Mouse (Mus musculus) liver (tissue): ENCODE measurements around the gene Gjc1.

Experiments
- DNase-seq: peaks from one replicate; pipeline ENCODE4 v3.0.0-alpha.2; 2020; ENCODE audit warnings: mixed read lengths

The Gjc1 gene

DNA sequence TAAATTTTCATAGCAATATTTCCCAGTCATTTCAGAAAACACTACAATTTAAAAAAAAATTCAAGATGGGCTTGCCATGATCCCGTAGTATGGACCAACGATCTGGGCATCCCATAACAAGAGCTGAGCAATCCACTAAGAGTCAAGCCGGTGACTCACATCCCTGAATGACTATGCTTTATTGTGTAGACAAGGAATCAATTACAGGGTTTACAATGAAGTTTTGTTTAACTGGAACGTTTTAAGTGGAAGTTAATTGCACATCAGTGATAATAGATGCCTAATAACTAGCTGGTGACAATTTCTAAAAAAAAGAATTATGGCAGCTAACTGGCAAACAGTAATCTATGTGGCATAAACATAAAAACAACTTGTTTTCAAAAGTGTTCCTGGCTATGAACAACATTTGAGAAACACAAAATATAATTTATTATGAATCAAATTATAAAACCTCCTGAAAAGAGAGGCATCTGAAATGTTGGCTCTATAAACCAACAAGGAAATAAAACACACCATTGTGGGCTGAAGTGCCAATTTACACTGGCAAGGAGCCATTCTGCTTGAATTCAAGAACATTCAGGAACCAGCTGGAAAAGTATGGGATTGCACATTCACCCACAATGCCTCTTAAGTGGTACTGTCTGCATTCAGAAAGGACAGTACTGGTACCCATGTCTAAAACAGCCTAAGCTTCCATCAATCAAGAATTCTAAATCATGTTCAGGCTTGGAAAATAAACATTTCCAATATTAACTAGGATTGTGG, 8.6 kb downstream of the Gjc1 start:
- DNase-seq: no peak

DNA sequence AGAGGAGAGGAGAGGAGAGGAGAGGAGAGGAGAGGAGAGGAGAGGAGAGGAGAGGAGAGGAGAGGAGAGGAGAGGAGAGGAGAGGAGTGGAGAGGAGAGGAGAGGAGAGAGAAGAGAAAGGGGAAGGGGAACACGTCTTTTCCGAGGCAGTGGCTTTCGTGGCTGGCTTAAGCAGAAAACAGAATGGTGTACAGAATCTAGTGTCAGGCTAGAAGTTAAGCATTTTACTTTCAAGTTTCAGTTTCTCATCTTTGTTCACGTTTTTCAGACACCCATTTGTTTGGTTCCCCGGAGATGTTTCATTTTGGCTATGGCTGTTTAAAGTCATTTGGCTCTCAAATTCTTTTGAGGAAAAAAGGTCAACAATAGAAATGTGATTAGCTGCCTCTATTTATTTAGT, 11.3 kb downstream of the Gjc1 start:
- DNase-seq: no peak

DNA sequence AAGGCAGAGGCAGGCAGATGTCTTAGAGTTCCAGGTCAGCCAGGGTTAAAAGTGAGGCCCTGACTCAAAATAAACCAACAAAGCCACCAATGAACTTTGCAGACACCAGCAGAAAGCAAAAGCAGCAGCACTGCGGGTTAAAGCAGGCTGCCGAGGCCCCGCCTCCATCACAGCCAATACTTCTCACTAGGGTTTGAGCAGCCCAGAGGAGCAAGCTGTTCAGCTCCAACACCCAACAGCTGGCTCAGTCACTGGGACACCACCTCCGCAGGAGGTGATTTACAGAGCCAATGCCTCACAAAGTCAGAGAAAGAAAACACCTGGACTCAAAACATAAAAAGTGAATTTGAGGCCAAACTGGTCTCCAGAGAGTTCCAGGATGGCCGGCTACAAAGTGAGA, 16.0 kb downstream of the Gjc1 start:
- no peak for DNase-seq

DNA sequence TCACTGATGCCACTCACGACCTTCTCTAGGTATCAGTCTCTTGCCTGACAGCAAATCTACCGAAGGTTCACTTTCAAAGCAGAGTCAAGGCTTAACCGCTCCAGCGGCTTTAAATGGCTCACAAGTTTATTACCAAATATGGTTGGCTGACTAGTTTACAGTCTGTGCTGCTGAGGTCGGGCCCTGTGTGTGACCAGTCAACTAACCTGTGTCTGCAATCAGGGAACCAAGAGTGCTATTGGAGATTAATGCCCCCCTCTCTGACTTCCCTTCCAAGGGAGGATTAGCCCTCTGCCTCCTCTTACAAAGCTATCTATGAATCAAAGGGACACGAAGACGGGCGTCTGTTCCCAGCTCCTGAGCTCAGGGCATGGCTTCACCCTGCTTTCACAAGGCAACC, 25.3 kb downstream of the Gjc1 start:
- no peak for DNase-seq

DNA sequence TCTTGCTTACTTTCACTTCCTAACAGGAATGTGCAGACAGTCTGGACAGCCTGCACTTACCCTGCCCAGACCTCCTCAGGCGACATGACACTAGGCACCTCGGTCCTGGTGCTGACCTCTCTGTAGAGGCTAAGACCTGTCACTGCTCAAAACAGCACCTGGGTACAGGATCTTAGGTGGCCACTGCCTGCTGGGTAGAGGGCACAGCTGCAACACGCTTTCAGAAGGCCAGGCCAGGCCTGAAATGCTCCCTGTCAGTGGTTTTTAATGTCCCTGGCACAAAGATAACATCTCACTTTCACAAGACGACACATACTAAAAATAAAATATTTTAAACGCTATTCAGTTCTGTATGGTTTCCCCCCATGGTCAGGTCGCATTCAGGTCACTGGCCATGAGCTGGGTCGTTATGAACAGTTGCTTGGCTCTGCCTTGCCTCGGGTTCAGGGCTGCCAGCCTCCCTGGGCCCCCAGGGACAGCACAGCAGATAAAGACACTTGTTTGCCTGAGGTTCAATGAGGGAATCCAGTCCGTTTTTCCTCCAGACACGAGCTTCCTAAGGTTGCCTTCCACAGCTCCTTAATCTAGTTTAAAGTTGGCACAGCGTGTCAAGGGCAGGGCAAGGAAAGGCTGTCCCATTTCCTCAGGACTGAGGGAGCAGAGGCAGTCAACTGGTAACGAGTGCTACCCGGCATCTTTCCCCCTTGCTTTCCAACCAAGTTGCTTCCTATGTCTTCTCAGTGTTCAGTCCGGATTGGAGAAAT, 27.6 kb downstream of the Gjc1 start:
- no peak for DNase-seq

DNA sequence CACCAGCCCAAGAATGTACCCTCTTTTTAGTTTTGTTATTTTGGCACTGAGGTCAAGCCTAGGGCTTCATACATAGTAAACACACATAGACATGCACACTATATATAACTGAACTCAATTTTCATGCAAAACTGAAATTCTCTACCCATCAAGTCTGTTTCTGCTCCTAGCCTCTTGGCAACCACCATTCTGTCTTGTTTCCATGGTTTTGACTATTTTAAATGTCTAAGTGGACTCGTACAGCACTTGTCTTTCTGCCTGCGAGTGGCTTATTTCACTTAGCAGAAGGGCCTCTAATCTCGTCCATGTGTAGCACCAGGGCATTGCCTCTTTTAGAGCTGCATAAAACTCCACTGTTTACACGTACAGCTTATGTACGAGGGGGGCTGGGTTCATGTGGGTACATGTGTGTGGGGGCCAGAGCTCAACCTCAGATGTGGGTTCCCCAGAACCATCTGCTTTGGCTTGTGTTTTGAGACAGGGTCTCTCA, 31.8 kb downstream of the Gjc1 start:
- DNase-seq: no peak

DNA sequence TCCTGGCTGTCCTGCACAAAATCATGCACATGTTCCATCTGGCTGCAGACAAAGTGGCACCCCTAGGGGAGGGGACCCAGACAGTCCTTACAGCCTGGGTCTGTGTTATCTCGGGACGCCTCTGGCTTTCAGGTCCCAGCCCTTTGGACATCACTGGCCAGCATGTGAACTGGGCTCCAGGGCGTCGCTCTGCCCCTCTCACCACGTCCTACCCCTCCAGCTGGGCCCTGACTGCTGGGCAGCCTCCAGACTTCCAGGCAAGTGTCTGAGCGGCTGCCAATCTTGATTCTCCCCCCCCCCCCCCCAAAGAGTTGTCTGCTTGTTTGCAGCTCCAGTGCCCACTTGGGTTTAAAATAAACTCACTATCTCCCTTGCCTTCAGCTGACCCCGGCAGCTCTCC, 36.1 kb downstream of the Gjc1 start:
- DNase-seq: no peak

DNA sequence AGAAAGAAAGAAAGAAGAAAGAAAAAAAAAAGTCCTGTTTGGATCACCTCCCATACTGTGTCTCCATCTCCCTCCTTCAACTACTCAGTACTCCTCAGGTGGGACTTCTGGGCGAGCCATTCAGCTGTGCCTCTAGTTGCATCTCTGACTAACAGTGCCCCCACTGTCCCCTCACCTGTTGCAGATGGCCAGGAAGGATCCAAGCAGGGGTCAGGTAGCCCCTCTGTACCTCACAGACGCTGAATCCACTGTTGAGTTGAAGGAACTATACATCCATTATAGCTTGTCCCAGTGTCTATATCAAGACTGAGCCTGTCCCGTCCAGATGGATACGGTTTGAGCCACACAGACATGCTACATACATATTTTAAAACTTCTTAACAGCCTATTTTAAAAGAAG, 38.0 kb downstream of the Gjc1 start:
- DNase-seq: no peak

DNA sequence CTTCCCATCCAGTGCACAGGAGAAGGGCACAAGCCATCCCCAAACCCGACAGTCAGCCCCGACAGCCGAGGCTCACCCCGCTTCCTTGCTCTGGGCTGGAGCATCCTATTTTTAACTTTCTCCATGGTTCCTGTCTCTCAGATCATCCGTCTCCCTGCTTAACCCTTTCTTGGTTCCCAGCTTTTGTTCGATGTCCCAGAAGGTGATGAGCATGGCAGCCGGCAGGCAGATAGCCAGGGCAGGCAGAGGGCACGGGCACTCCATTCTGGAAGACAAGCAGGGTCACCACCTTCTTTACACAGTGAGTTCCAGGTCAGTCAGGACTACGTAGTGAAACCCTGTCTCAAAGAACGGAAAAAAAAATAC, 38.5 kb downstream of the Gjc1 start:
- no peak for DNase-seq

DNA sequence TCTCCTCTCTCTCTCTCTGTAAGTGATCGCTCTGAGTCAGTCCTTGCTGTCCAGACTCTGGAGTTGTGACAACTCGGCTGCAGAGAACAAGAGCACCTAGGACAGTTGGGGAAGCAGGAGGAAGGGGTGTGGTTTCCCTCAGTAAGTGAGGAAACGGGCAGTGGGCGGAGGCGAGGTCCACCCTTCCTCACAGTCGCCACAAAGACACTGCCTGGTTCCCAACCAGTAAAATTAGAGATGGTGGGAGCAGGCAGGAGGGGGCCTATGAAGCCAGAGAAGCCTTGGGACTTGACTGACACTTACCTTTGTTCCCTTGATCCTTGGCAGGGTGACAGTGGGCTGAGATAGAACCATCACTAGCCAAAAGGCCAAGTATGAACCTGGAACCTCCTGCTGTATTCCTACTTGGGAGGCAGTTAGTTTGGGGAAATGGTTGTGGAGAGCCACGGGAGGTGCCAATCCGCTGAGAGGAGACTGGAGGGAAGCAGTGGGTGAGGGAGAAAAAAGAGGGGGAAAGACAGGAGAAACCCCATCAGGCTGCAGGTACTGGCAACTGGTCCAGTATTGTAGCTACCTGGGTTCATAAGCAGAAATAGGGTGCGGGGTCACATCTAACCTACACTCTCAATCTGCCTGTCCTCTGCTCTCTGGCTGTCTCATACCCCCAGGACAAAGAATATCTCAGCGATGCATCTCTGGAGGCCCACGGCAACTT, 39.1 kb downstream of the Gjc1 start:
- no peak for DNase-seq

DNA sequence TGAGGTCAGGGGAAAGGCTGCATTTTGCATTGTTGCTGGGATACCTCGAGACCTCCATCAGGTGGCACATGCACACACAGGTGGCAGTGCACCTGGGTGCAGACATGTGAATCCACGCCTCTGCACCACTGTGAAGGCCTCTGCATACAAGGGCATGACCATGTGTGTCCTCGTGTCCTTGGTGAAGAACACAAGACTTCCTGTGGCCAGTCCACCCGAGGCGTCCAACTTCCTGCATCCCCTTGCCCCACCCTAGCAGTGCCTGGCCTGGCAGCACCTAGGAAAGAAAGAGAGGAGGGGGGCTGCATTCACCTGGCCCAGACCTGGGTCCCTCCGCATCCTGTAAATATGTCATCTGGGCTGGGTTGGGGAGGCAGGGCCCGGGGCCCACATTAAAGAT, 39.7 kb downstream of the Gjc1 start:
- no peak for DNase-seq

DNA sequence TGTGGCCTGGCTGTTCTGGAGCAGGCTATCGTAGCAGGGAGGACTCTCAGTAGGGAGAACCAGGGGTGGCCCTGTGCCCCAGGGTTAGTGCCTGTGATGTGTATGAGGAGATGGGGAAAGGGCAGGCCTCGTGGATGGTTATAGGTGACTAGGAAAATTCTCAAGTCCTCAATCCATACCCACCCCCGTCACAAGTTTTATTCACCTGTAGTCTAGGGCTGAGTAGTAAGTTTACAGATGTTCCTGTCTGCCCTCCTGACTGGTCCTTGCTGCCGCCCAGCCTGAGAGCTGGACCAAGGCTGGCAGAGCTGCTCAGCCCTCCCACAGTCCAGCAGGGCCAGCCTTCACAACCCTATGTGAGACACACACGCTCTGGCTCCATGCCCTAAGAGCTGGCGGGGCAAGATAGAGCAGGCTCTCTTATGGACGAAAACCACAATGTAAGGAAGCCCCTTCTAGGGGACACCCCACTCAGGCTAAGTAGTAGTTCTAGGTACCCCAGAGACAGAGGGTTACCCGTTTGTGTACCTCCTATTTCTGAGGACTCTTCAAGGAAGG, 40.3 kb downstream of the Gjc1 start:
- no peak for DNase-seq

DNA sequence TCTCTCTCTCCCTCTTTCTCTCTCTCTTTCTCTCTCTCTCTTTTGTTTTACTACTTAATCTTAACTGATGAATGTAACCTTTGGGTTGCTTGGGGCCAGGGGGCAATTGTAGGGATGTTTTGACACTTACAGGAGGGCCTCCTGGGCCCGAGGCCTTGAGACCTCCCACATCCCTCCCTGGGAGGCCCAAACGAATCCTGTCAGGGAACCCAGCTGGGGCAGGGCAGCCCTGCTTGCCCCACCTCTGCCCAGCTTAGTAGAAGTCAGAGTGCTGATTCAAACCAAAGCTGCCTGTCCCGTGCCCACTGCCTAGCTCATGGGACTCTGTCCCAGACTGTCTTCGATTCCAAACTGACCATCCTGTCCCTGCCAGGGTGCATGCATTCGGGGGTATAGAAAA, 40.9 kb downstream of the Gjc1 start:
- DNase-seq: no peak

DNA sequence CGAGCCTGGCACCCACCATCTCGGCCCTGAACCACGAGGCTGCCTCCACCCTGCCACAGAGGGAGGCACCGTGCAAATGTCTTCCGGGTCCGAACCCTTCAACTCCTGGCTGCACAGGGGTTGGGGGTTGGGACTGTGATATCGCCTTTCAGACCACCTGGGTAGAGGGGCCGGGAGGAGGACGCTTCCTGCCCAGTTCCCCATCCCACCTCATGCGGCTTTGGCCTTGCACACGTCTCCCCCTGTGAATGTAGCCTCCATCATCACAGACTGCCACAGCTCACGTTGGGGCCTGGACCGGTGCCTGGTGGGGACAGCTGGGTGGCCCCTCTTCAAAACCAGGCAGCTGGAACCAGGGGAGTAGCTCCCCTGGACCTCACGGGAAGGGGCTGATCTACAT, 41.3 kb downstream of the Gjc1 start:
- no peak for DNase-seq

DNA sequence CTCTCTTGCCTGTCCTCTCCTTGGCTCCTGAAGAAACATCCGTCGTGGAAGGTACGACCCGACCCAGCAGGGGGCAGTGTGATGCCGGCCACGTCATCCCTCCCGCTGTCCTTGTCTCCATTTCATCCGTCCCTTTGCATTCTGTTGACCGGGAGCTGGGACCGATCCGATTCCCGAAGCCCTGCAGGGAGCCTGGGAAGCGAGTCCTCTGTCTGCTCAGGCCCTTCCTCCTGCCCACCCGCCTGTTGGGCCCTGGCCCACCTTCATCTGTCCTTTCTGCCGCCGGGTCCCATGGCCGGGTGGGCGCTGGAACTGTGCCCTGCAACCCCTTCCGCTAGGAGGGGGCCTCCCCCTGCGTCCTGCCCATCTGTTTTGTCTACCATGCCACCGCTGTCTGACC, 41.9 kb downstream of the Gjc1 start:
- peak; percentile 48 for DNase-seq

DNA sequence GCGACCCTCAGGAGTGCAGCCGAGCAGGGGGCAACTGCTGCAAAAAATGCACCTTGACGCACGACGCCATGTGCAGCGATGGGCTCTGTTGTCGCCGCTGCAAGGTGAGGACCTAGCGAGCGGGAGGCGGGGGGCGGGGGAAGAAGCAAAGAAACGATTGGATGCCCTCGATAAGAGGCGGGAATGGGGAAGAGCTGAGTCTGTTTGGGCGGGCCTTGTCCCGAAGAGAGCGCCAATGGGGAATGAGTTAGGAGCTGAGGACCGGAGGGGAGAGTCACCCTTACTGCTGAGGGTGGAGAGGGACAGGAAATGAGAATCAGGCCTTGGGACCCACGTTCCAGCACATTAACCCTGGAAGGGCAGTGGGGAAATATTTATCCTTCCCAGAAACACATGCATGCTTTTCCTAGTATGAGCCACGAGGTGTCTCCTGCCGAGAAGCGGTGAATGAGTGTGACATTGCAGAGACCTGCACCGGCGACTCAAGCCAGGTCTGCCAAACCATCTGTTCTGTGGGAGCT, 44.8 kb downstream of the Gjc1 start:
- peak; percentile 75 for DNase-seq

DNA sequence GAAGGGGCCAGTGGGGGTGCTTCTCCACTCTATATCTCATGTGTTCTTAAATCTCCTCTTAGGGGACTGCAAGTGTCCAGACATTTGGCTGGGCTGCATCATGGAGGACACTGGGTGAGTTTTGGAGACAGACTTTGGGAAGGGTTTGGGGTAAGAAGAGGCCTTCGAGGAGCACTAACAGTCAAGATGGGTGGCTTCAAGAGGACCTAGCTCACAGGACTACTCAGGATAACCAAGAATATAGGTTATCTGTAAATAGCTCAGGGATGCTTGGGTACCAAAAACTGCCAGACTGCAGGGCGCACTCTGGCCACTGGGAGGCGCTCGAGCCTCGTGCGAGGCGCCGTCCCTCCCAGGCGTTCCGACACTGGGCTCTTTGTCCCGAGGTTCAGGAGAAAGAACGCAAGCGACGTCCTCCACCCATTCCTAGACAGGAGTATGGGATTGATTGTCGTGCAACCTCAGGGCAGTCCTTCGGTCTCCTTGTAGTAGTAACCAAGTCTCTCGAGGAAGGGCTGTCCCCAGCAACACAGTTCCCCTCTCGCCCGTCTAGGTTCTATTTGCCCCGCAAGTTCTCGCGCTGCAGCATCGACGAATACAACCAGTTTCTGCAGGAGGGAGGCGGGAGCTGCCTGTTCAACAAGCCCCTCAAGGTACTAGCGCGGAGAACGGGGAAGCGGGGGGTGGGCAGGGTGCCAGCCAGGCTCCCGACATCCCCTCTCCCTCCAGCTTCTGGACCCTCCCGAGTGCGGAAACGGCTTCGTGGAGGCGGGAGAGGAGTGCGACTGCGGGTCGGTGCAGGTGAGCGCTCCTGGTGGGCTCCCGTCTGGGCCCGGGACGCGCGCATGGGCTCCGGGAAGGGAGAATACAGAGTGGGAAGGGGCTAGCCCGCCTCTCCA, 45.5 kb downstream of the Gjc1 start:
- DNase-seq: peak; percentile 77

DNA sequence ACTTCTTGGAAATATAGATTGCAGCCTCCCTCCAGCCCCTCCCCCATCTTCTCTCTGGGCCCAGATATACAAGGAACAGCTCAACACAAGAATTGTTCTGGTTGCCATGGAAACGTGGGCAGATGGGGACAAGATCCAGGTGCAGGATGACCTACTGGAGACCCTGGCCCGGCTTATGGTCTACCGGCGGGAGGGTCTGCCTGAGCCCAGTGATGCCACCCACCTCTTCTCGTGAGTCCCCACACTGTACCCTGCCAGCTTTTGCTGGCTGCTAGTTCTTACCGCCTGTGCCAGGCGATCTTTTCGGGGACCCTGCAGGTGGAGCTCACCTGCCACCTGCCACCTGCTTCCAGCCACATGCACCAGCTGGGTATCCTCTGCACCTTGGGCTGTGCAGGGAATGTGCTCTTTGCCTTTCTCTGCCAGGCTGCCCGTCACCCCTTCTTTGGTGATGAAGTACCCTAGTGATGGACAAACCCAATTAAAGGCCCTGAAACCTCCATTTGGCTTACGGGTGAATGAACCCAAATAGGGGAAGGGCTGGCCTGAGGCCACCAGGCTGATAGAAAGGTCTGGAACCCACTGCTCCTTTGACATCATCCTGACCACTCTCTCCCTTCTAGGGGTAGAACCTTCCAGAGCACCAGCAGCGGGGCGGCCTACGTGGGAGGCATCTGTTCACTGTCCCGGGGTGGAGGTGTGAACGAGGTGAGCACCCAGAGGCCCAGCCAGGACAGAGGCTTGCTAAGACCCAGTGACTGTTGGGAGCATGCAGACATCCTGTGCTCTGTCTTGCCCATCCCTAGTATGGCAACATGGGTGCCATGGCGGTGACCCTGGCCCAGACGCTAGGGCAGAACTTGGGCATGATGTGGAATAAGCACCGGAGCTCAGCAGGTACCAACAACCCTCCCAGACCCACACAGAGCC, 46.5 kb downstream of the Gjc1 start:
- DNase-seq: no peak

DNA sequence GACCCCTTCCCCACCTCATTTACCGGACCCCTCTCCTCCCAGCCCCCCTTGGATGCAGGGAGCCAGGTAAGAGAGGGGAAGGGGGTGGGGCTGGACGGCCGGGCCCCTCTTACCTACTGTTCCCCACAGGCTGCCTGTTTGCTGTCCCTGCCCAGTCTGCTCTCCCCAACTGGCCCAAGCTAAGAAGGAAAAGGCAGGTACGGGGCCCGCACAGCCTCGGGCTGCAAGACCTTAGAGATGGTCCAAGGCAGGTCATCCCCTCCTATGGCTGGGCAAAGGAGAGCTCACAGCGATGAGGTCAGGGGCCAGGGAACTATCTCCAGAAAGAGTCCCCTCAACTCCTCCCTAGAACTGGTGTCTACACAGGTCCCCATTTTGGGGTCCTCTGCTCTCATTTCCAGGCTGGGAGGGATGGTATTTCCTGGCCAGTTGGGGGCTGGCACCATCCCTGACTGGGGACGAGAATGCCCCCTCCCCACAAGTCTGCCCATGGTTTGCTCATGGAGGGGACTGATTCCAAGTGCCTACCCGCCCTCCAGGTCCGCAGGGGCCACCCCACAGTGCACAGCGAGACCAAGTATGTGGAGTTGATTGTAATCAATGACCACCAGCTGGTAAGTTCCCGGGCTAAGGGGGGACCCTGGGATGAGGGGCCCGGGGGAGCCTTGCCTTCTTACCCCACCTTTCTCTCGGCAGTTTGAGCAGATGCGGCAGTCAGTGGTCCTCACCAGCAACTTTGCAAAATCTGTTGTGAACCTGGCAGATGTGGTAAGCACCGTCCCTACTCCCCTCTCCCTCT, 47.4 kb downstream of the Gjc1 start:
- DNase-seq: no peak
